Mouse (Mus musculus) right cerebral cortex, postnatal 14 days (tissue): ENCODE data around the gene Gm16485.

Experiments
- DNase-seq: peaks from one replicate; pipeline ENCODE4 v3.0.0; 2022

The Gm16485 gene

DNA sequence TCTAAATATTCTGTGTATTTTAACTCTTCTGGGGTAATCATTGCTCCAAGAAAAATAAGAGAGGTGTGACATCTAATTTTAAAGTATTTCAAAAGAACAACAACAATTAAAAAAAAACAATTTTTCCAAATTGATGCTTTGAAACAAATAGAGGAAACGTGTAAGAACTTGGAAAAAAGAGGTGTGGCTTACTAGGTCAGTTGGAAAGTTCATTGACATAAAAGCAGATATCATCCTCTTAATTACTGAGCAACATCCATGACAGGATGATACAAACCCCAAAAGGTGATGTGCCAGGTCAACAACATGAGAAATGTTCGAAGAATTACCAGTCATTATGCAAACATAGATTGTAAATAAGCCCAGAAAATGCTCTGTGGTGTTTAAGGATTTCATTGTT, at the start of gene Gm16485:
Gm16485 (plus strand) TSS at position 301 of the 400 bp plus-strand sequence.
- no peak for DNase-seq

DNA sequence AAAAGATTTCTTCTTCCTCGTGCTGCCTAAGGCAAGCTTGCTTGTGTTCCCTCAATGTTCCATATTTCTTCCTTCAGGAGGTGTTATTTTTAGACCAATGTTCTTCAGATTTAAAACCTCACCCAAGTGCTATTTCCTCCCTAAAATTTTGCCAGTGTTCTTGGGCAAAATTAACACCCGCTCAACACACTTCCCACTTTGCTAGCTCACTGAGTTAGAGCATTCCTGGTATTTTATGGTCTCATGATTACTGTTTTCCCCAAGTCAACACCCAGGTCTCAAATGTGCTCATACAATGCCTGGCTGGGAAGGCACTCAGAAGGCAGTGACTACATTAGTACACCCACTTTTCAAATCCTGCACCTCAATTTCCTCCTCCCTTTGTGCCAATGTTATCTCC, 44.0 kb upstream of the Gm16485 start:
- no peak for DNase-seq

DNA sequence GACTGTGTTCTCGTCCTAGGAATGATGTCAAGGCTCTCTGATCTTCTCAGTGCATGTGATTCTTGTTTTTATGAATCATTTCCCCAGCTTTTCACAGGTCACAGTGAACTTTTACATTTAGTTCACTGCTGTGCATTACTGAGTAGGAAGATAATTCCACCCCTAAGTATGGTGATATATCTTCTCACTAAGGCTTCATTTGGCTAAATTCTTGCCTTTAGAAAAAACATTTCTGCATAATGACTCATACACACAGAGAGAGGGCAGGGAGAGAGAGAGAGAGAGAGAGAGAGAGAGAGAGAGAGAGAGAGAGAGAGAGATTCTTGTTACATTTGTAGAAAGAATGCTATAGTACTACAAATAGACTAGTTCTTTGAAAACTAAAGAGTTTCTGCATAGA, 33.8 kb upstream of the Gm16485 start:
- no peak for DNase-seq

DNA sequence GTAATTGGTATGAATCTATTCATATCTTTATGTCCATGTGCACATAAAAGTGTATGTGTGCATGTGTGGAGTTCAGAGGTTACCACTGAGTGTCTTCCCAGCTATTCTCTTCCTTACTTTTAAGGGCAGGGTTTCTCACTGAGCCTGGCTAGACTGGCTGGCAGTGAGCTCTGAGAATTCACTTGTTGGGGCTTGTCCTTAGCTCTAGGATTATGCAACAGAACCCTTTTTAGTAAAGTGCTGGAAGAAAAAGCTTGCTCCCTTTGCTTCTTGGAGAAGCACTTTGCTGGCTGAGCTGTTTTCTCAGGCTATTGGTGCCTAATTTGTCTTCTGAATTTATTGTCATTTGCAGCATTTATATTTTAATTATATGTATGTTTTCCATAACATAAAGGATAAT, 18.3 kb upstream of the Gm16485 start:
- no peak for DNase-seq

DNA sequence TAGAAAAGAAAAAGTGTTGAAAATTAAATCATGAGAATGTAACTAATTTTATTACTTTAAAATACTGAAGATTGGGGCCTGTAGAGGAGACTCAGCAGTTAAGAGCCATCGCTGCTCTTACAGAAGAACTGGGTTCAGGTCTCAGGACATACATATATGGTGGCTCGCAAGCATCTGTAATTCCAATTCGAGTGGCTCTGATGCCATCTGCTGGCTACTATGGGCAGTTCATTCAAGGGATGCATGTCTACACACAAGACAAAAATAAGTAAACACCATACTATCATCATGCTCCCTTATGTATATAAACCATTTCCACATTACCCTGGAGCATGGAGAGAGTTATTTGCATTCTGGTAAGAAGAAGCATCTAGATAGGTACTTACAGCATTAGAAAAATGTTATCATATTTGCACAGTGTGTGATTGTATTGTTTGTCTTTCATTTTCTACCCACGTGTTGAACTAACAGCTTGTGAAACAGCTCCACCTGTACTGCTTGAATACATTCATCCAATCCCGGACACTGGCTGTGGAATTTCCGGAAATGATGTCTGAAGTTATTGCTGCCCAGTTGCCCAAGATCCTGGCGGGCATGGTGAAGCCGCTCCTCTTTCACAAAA, 7.0 kb upstream of the Gm16485 start:
- DNase-seq = peak; percentile 22

DNA sequence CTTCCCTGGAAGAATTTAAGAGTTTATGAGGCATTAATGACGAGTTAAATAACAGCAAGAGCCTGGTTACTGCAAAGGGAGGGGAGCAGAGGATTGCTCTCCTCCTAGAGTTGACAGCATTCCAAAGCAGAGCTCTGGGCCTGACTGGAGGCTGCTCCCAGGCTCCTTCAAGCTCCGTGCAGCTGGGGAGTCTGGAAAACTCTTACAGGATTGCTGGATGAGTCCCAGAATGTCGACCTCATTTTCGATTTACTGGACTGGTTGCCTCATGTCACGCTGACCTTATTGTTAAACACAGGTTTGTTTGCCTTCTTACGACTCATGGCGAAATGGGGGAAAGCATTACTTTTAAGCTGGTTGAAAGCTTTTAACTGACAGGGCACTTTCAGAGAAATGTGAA, 1.4 kb upstream of the Gm16485 start:
- no peak for DNase-seq

DNA sequence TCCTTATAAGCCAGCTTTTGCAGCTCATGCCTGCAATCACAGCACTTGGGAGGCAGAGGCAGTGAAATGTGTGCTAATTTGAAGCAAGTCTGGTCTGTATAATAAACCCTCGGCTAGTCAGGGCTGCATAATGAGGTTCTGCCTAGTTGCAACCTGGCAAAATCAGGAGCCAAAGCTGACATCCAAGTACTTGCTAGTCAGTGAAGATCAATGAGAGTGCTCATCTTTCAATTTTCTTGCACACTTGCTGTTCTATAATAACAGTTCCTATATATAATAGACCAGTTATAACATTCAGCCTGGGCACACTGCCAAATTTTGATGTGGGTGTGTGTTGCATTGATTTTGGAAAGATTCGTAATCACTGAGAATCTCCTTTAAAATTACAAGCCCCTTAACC, 6.2 kb downstream of the Gm16485 start:
- peak; percentile 71 for DNase-seq

DNA sequence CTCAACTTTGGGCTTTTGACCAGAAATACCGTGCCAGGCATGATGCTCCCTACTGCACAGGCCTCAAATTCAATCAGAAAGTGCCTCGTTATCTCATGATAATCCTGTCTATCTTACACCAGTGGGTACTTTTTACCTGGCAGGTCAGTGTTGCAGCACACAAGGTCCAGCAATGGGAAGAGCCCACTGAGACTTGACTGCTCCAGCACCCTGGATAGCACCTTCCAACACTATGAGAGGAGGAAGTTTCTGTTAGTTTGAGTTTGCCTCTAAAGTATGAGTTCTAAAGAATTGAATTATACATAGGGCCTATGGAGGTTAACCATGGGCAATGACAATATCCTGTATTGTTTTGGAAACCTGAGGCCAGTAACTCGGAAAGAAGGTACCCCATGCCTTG, 10.7 kb downstream of the Gm16485 start:
- no peak for DNase-seq

DNA sequence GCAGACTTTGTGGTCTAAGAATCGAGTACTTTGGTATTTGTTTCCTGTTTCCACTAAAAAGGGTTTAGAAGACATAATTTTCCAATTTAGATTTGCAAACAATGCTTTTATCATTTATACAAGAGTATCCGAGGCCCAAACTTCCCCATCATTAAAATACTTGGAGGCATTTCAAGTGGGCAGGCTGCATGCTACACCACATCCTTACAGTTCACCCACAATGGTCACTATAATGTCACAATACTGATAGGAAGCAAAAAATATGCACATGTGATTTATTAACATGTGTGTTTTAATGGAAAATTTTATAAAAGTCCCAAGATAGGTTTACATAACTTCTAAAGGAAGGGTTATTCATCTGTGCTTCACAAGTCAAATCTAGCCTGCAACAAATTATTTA, 24.9 kb downstream of the Gm16485 start:
- no peak for DNase-seq

DNA sequence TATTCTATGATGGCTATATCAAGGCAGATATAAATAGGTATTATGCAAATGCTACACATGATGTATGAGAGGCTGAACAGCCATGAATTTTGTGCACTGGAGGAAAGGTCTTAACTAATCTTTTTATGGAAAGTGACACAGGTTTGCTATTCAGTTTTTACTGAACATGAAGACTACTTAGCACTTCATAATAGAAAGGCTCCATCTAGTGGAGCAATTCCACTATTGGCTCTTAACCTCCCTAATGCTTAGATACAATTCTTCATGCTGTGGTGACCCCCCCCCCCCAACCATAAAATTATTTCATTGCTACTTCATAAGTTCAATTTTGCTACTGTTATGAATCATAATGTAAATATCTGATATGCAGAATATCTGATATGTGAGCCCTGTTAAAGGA, 29.6 kb downstream of the Gm16485 start:
- no peak for DNase-seq

DNA sequence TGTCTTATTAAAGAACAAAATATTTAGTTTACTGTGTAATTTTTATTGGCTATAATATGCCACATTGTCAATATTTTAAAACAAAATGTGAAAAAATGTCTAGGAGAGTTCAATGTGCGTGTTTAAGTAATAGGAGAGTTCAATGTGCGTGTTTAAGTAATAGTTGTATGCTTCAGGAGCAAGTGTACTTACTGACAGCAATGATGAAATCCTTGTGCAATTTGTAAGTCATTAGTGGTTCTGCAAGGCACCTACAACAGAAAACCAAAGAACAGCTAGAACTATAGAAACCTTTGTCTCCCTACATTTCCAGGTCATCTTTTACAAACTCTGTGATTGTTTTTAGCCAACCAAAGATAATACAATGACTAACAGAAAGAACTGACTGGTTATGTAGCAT, 43.5 kb downstream of the Gm16485 start:
- DNase-seq = no peak
